Mouse (Mus musculus): ENCODE data around the gene Rbms3.

Gene Rbms3

DNA sequence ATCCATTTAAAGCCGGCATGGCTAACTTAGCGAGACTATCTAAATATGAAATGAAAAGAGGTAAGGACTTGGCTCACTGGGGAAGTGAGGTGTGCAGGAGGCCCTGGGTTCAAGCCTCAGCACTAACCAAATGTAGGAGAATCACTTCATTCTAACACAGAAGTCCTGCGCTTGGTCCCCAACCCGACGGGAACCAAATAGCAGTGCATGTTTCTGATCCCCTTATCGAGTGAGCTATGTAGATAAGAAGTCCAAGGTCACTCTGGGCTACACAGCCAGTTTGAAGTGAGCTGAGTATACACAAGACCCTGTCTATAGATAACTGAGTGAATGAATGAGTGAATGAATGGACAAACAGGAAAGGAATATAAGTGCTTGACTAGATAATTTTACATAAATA lies 508.1 kb downstream of the Rbms3 start:
- intact Hi-C loops (cut with DNase I) = no loop called here

DNA sequence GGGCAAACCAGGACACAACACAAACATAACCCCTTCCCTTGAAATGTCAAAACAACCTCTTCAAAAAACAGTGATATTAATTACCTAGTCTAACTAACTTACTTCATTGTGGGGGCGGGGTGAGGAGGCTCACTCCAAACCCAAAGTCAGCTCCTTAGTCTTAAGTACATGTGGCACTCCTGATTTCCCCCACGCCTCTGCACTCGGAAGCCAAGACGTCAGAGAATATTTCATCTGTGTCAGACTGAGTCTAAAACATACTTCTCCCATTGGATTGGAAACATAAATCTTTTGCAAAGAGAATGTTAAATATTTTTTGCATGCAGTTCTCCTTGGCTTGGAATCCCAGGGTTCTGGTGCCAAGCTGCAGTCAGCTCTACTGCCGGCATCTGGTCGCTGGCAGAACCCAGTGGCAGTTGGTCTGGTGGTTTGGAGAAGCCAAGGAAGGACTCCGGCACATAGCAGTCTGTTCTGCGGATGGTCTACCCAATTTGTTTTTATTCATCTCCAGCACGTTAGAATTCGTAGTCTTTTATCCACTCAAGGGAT lies 512.5 kb downstream of the Rbms3 start:
- intact Hi-C loops (cut with DNase I) = no loop called here

DNA sequence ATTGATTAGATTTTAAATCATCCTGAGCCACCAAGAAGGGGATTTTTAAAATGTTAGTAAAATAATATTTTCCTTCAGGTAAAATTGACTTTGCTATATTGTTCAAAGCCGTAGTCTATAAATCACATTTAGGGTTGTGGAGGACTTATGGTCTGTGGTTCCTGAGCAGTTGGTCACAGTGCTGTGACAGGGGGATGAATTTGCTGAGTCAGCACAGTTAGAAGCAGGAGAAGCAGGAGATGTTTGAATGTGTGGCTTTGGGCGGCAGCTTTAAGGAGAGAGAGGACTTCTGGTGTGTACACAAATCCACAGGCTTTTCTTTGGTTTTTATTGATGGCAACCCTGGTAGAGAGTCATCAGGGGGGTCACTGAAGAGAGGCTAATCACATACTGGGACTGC lies 514.1 kb downstream of the Rbms3 start:
- intact Hi-C loops (cut with DNase I) = no loop called here

DNA sequence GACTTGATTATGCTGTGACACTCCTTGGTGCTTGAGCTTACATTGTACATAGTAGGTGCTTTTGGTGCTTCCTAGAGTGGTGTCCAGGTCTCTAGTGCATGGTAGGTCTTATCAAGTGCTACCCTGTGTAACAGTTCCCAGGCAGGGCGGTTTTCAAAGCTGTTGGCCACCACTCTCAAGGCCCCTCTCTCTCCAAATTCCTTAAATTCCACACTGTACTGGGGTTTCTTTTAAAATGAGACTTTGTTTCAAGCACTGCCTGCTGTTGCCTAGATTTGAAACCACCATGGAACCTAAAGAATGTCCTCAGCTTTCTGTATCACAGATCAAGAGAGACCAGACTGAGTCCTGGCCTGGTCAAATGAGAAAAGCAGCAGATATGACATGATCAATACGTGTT lies 516.1 kb downstream of the Rbms3 start:
- intact Hi-C loops (cut with DNase I) = no loop called here

DNA sequence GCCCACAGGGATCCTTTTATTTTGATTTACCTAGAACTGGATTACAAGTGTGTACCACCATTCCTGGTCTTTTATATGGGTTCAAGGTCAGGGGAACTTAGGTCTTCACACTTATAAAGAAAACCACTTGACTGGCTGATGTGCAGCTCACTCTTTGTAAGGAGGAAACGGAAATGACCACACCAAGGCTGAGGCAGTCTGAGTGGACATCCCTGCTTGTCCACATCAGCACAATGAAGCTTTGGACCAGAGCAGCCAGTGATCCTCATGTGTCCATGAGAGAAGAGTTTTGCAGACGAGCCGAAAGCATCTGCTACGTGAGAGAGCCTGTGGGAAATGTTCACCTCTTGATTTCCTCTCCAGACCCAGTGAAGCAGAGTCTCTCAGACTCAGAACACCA lies 521.8 kb downstream of the Rbms3 start:
- intact Hi-C loops (cut with DNase I) = no loop called here

DNA sequence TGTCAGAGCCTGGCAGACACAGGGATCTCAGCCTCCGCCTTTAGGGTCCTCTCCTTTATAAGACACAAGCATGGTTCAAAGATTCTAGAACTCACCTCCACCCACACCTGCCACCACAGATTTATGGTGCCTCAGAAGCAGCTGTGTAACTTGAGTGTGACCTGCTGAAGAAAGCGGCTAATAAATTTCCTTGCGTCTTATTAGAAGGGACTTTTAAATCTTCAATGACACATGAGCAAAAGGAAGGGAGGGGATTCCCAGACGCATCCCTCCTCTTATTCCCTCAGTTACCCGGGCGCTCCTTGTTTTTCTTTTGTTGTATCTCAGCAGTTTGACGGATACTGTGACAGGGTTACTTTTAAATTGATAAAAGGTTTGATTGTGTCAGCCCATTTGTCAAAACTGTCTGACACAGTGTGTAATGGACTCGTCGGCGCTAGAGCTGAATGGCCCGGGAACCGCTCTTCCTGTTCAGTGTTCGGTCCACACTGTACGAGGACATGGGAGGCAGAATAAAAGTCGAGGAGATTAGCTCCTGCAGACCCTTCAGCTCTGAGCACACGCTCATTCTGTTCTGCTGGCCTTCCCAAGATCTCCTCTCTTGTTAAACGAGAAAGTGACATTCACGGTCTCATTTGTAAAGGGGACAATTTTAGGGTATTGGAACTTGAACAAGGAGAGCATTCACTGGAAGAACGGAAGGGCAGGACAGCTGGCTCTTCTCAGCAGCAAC lies 527.3 kb downstream of the Rbms3 start:
- intact Hi-C loops (cut with DNase I) = no loop called here

DNA sequence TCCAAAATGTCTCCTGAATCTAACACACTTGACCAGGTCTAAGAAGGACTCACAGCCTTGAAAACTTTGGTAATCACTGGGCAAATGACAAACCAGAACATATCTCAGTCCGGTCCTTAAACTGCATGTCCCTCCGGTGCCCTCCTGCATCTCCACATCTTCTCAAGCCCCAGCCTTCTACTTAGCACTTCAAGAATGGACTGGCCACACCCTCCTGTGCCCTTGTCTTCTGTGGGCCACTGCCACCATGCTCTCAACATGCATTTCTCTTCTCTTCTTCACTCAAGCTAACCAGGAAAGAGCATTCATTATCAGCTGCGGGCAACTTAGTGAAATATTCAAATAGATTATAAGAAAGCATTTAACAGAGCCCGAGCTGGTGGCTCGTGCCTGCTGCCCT lies 529.5 kb downstream of the Rbms3 start:
- intact Hi-C loops (cut with DNase I) = no loop called here

DNA sequence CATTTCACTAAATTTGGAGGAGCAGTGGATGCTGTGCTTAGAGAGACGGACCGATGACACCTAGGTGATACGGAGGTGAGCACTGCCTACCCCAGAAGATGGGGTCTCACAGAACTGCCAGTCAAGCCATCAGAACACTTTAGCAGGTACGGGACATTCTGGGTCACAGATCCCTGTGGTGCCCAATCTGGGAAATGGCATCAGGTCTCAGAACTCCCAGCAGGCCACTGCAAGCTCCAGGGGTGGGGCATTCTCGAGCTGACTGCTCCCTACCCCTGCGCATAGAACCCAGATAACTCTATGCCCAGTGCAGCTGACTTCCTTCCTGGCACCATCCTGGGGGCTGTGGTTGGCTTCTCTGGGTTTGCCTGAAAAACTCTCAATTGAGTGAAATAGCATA lies 536.2 kb downstream of the Rbms3 start:
- intact Hi-C loops (cut with DNase I) = no loop called here

DNA sequence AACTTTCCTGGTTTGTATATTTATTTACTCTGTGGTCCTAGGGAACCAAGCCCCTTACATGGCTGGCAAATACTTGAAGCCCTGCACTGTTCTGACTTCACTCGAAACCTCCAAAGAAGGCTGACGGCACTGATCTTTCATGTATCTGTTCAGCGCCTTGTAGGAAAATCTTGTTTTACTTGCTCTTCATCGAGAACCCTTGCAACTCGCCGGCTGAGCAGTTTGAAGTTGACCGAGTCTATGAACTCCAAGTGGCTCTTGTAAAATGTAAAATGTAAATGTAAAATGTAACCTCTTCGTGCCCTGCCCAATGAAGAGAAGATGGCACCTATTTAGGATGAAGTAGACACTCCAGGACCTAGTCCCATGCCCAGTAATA lies 537.5 kb downstream of the Rbms3 start:
- intact Hi-C loops (cut with DNase I) = no loop called here

DNA sequence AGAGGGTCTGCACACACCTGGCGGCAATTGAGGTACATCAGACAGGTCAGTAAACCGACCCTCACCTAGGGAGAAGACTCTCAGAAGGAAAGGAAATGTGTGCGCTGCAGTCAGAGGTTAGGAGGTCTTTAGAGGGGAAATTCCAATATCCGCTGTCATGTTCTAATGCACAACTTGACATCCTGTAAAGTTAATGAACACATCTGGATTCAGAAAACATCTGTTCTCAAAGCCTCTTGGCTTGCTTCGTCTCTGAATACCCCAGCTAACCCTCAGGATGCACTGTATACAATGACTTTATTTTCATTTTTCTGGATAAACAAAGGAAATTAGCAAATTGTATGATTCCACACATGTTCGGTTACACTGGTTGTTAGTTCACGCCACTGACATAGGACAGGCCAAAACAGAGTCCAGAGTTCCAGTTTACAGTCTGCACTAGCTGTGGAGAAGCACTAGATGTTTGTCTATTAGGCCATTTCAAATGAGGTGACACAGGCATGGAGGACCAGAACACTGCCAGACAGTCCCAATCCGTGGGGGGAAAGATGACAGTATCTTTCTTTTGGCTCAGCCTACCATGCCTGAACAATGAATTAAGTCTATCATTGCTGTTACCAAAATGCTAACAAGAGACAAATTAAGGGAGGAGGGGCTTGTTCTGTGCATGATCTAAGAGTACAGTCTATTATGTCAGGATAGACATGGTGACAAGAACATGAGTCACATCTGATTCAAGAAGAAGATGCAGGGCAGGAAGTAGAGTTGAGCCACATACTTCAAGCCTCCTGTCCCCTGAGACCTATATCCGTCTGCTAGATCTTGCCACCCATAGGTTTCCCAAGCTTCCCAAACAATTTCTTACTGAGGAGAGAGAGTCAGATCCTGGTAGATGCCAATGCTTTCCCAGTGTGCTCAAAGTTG lies 538.2 kb downstream of the Rbms3 start:
- intact Hi-C loops (cut with DNase I) = no loop called here

DNA sequence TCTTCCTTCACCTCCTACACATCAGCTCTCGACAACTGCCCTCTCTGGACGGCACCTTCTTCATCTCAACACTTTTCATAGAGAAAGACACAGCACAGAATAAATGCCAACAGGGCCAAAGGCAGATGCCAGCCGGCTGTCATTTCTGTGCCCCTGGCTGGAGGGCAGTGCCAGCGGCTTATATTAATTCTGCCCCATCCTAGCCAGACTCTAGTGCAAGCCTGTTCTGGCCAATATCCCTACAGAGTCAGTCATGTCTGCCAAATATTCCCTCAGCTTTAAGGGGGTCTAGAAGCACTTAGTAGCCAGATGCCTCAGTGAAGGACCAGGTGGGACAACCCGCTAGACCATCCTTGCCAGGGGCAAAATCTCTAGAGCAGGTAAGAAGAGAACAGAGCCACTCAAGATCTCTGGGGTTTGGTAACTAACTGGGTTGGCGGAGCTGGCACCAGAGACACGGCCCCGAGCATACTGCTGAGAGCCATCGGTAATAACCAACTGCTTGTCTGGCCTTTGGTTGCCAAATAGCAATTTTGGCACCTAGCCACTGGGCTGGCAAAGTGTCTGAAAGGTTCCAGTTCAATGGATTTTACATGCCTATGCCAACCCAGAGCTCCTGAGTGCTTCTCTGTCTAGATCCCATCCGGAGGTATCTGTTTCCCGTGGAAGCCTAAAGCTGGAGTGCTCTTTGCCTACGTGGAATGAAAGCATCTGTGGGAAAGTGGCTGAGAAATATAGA lies 540.1 kb downstream of the Rbms3 start:
- intact Hi-C loops (cut with DNase I) = no loop called here

DNA sequence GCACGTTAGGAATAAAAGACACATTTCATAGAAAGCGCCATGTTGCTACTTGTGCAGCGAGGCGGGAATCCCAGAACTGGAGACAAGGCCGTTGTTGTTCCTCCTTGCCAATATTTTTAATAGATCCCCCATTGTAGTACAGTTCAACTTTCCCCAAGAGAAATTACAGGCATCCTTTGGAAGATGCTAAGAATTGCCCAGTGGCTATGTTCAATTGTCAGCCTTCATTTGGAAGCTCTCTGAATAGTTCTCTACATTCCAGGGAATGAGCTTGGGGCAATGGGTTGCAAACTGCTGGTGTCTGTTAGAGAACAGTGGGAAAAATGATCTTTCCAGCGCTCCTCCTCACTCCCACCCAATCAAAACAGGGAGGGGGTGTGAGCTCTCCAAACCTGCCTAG lies 541.4 kb downstream of the Rbms3 start:
- intact Hi-C loops (cut with DNase I) = no loop called here

DNA sequence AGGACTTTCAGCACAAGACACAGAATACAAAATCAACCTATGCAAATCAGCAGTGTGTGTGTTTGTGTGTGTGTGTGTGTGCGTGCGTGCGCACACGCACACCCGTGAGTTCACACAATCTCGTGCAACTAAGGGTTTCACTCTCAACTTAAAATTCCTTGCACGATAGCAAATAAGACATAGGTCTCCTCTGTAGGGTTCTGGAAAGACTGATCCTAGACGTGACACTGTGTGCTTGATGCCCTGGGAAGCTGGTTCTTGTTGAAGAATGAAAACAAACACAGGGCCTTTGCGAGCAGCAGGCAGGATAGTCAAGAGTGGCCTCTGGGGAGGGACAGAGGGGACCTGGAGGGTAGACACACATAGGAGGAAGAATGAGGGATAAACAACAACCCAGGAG lies 544.0 kb downstream of the Rbms3 start:
- intact Hi-C loops (cut with DNase I) = no loop called here

DNA sequence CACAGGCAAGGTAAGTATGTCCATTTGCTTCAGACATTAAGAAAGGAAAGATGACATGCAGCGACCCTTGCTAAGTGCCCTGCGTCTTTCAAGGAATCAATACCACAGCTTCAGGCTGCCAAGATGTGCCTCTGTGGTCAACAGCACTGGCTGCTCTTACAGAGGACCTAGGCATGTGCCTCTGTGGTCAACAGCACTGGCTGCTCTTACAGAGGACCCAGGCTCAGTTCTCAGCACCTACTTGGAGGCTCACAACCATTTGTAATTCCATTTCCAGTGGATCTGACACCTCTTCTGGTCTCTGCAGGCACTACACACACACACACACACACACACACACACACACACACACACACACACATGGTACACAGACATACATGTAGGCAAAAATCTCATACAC lies 545.2 kb downstream of the Rbms3 start:
- intact Hi-C loops (cut with DNase I) = no loop called here

DNA sequence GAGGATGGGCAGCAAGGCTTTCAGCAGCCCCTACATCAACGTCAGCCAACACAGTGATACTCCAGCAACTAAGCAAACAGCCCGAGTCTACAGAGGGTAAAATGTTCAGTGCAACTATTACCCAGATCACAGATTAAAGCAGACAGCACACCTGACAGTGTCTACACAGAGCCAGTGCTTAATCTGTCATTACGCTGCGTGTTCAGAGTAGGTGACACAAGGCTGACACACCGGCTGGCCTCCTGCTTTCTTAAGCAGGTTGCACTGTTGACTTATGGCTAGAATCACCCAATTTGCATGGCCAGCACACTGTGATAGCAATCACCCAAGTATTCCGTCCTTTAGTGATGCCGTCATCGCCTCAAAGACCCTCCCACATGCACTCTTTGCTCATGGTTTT lies 550.2 kb downstream of the Rbms3 start:
- intact Hi-C loops (cut with DNase I) = no loop called here

DNA sequence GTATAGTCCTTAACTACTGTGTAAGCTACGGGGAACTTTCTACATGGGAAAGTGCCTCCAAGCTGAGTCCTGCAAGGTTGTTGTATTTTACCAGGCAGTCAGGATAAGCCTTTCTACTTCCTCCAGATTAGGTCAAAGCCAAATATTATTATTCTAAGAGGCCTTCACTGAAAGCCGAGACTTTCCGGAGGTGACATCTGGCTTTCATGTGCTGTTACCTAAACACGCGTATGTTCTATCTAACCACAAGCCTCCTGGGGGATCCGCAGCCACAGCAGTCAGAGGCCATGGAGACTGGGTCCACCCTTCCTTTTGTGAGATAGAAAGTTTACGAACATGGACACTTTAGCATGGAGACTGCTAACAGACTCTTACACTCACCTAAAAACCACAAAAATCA lies 552.2 kb downstream of the Rbms3 start:
- intact Hi-C loops (cut with DNase I) = no loop called here

DNA sequence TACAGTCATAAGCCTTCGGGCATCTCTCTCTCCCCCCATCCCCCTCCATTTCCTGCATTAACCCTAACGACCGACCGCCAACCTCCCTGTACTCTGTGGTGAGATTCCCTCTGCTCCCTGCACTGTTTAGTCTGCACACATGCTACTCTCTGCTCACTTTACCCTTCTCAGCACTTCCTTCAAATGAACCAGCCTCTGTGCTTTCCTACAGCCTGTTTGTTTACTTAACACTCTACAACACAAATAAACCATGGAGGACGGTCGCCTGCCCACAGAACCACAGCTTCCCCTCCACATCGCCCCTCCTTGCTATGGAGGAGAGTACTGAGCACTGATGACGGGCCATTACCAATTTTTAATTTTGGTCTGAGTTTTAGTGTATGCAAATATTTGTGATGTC lies 552.9 kb downstream of the Rbms3 start:
- intact Hi-C loops (cut with DNase I) = no loop called here

DNA sequence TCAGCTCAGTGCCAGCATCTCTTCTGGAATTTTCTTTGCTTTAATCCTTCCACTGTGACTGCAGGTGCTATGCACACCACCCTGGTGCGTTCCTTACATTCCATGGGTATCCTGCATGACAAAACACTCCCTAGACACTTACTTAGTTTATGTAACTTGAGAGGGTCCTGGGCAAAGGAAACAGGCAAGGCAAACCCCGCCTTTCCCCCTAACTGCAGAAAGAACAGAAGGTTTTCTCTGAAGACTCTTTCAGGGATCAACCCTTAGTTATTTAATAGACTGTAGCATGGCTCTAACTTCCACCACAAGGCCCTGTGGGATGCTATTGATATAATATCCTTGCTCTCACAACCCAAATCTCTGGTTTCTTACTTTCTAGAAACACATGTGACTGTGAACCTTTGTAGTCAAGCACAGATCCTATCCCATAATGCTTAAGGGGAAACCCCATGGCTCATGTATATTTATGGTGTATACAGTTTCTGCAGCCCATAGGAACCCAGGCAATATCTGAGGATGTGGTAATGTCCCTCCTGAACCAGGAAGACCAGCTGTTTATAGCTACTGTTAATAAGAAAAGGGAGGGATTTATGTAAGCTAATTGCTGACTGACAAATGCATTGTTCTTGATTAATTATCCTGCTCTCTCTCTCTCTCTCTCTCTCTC lies 557.1 kb downstream of the Rbms3 start:
- intact Hi-C loops (cut with DNase I) = no loop called here

DNA sequence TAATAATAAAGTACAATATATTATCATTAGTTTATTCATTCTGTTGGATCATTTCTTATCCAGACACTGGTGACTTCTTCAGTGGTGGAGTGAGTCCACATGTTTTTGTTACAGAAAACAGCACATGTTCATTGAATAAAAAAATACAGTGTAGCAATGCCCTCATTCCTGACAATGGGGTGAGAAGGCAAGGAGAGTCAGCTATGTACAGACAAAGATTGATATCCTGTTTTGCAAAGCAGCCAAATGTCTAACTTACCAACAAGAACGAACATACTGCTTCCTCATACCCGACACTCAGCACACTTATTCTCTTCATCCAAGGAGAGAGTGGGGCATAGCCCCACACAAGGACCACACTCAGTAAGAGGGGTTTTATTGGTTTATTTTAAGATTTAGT lies 559.1 kb downstream of the Rbms3 start:
- intact Hi-C loops (cut with DNase I) = no loop called here

DNA sequence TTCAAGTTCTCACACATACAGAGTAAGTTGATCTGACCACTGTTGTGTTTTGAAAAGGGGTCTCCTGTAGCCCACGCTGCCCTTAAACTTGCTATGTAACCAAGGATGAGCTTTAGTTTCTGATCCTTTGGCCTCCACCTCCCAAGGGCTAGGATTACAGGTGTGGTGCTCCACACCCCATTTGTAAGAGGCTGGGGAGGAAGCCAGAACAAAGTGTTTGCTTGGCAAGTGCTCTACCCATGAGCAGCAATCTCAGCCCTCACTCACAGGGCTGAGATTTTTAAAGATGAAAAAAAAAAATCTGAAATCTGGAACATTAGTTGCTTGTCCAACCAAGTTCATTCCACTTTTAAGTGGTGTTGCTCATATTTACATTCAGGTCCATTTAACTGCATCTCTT lies 560.5 kb downstream of the Rbms3 start:
- intact Hi-C loops (cut with DNase I) = no loop called here

DNA sequence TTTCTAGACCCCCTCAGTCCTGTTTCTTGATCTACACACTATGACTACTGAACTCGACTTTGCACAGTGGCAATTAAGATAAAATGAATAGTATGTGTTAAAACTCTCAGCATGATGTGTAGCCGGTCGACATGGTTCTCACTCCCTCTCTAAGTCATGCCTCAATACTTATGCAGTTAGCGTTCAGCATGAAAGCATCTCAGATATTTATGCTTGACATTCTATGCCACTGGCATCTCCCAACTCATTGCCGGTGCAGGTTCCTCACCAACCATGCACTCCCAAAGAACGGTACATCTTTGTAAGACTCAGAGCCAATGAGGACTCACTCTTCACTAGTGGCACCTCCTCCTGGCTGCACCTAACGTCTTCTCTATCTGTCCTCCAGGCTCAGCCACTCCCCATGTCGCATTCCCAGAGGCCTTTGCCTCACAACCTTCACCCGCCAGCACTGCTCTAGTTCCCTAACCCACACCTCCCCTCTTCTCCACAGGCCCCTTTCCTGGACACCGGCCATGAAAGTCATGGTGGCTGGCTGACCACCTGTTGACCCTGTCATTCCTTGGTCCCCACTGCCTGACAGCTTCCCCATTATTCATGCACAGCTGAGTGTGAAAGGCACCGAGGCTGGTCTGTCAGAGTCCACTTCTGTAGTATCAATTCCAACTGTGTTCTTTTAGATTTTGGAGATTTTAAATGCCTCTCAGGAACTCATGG lies 561.9 kb downstream of the Rbms3 start:
- intact Hi-C loops (cut with DNase I) = no loop called here
